Mouse (Mus musculus) bone marrow, adult 2 months (tissue): ENCODE results near the gene Csf2. TPM values are rescaled to one million over a fixed set of nuclear protein-coding genes. Genes with fewer than 3 reads are reported as not detected.
A peak's percentile ranks its signal among the peaks of the same experiment; 100 is the strongest.

Source experiments
- H3K27ac ChIP-seq: fragments of 200-500 bp; 2 replicates; pipeline ENCODE4 v1.5.1; 2012; ENCODE audit warnings: low read depth, mild to moderate bottlenecking, control low read depth, inconsistent platforms, low read length; ENCODE audit not compliant: control insufficient read depth, poor library complexity, insufficient read depth
- H3K4me1 ChIP-seq: fragments of 200-500 bp; 2 replicates; pipeline ENCODE4 v1.6.1; 2011; ENCODE audit warnings: low read length; ENCODE audit not compliant: control insufficient read depth, insufficient read depth
- H3K4me3 ChIP-seq: fragments of 200-500 bp; replicated peaks from 2 replicates; pipeline ENCODE3; 2011; ENCODE audit warnings: mild to moderate bottlenecking, low read depth, low read length, control low read depth; ENCODE audit not compliant: control insufficient read depth
- CTCF ChIP-seq: fragments of 200-500 bp; IDR thresholded peaks from 2 replicates; pipeline ENCODE4 v1.5.1; 2011; ENCODE audit warnings: low read length, control low read depth; ENCODE audit not compliant: control insufficient read depth, insufficient read depth
- POLR2A ChIP-seq: fragments of 200-500 bp; IDR thresholded peaks from 2 replicates; pipeline ENCODE4 v1.6.1; 2011; ENCODE audit warnings: low read depth, mild to moderate bottlenecking, control low read depth, low read length, borderline replicate concordance; ENCODE audit not compliant: control insufficient read depth
- WGBS: fragments of 180-500 bp; shearing (Covaris S2); methylation state at CpG from one replicate; pipeline ENCODE4 v1.1.7; 2018; 5-methylcytosine and 5-hydroxymethylcytosine counted together
- polyA plus RNA-seq: library from polyadenylated mRNA; stranded (reverse); fragments of >200 nt; gene quantifications from 2 replicates; pipeline ENCODE4 v1.2.4, GENCODE M21; 2011; ENCODE audit warnings: low replicate concordance; ENCODE audit not compliant: missing spikeins, insufficient read depth, insufficient read length

Gene Csf2
- polyA plus RNA-seq, 1 experiment: not detected

GRCm38 (mm10) chr11:54271437-54271949, 22.0 kb upstream of the Csf2 start:
- WGBS: 39% methylated on average over 5 of the region's 5 CpGs
- Histone ChIP-seq H3K4me1 (no peaks in the 10 kb centered on the region), H3K4me3 (no peak overlapping the region), H3K27ac (no peak overlapping the region)
- TF ChIP-seq CTCF: no peak
- TF ChIP-seq POLR2A: no peak

DNA sequence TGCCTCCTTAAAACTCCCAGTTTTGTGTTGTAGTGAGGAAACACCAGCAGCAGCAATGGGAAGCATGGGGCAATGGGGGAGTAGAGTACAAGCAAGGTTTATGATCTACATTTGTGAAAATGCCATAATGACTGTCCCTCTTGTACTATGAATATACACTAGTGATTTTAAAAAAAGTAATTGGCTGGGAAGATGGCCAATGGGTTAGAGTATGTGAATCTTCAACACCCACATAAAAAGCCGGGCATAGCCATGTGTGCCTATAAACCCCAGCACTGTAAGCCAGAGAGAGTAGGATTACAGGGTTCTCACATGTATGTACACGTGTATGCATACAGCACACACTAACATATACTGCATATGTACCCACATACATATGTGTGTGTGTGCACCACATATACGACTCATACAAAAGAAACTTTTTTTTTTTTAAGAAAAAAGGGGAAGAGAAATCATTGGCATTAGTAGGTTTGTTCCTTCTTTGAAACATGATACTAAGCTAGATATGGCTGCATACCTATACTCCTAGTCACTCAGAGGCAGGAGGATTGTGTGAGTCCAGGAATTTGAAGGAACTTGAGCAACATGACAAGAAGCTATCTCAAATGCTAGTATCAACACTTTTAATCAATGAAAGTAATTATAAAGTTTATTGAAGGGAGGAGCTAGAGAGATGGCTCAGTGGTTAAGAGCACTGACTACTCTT, 19.9 kb upstream of the Csf2 start:
- Histone ChIP-seq H3K4me3 (no peak overlapping the region), H3K27ac (no peak overlapping the region), H3K4me1 (no peaks in the 10 kb centered on the region)
- TF ChIP-seq CTCF (no peak), POLR2A (no peak)
- 52% methylated on average over 3 of the region's 3 CpGs for WGBS

- WGBS: 50% methylated on average over 6 of the region's 6 CpGs
These were observed 17.7 kb upstream of the Csf2 start, which contains the start of gene Il3 for GRCm38 (mm10) chr11:54267177-54267576. Gene Il3 (minus strand): TSS chr11:54267277.

DNA sequence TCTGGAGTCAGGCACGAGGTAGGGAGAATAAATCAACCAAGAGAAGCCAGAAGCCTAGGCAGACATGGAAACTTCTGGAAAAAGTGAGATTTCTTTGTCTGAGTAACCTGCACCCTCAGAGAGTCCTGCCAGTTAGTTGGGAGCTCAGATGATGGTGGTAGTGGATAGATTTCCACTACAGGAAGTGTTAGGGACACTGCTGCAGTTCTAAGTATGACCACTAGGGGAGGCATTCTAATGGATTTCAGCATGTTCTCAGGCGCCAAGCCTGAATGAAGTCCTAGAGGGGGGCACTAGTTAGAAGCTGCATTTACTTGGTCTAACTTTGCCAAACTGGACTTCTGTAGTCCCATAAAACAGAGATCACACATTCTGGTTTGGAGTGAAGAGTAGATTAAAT, 15.1 kb upstream of the Csf2 start:
- H3K4me3 ChIP-seq: no peak overlapping the region
- no peak overlapping the region for H3K27ac ChIP-seq
- no peaks in the 10 kb centered on the region for H3K4me1 ChIP-seq
- TF ChIP-seq CTCF (0 out of 2 replicates have a peak, but pooled peaks have one; percentile 20), POLR2A (no peak)
- WGBS: 47% methylated on average over 2 of the region's 2 CpGs

More at GRCm38 (mm10) chr11:54267177-54267576, 17.7 kb upstream of the Csf2 start, which contains the start of gene Il3:
- Histone ChIP-seq H3K4me1 (no peaks in the 10 kb centered on the region), H3K4me3 (no peak within 1 kb of the TSS), H3K27ac (no peak within 1 kb of the TSS)
- TF ChIP-seq POLR2A (no peak), CTCF (no peak)

- Histone ChIP-seq H3K27ac (no peak overlapping the region), H3K4me1 (no peaks in the 10 kb centered on the region), H3K4me3 (no peak overlapping the region)
- no peak for TF ChIP-seq POLR2A
- TF ChIP-seq CTCF: no peak
- 37% methylated on average over 1 of the region's 1 CpGs for WGBS
These were observed 14.1 kb upstream of the Csf2 start for GRCm38 (mm10) chr11:54263405-54264031.

- Histone ChIP-seq H3K4me3 (no peak overlapping the region), H3K4me1 (no peaks in the 10 kb centered on the region), H3K27ac (no peak overlapping the region)
- TF ChIP-seq POLR2A (no peak), CTCF (peak; percentile 84)
- 75% methylated on average over 3 of the region's 3 CpGs for WGBS
These were observed 7.3 kb upstream of the Csf2 start for GRCm38 (mm10) chr11:54256624-54257376.

- H3K4me3 ChIP-seq: no peak overlapping the region
- H3K4me1 ChIP-seq: no peaks in the 10 kb centered on the region
- TF ChIP-seq POLR2A (no peak), CTCF (peak; percentile 29; the same call in 1 of the 2 replicates)
- H3K27ac ChIP-seq: no peak overlapping the region
- 27% methylated on average over 4 of the region's 4 CpGs for WGBS
These were observed 4.6 kb upstream of the Csf2 start for GRCm38 (mm10) chr11:54254114-54254513.

GRCm38 (mm10) chr11:54250575-54250974, 1.1 kb upstream of the Csf2 start:
- Histone ChIP-seq H3K4me1 (no peaks in the 10 kb centered on the region), H3K4me3 (no peak overlapping the region), H3K27ac (no peak overlapping the region)
- 92% methylated on average over 11 of the region's 11 CpGs for WGBS
- TF ChIP-seq CTCF: no peak
- no peak for TF ChIP-seq POLR2A
